Mouse (Mus musculus) urinary bladder, postnatal 10 days (tissue): ENCODE data around the gene Cadps.
"Not testable (repeated sequence)": the region's sequence is repeated elsewhere in the genome, so short reads cannot be mapped to it uniquely, and the experiment has no call there.

Experiments used
- DNase-seq: peaks from one replicate; pipeline ENCODE4 v3.0.0; 2022; ENCODE audit warnings: low spot score

Gene Cadps

GRCm38 (mm10) chr14:12591829-12592228 lies 231.1 kb downstream of the Cadps start:
- no peak for DNase-seq

GRCm38 (mm10) chr14:12583536-12583935 lies 239.3 kb downstream of the Cadps start:
- DNase-seq: no peak

- DNase-seq: no peak
Measured at GRCm38 (mm10) chr14:12581657-12582056, 241.2 kb downstream of the Cadps start.

GRCm38 (mm10) chr14:12580786-12581185 lies 242.1 kb downstream of the Cadps start:
- DNase-seq: no peak

GRCm38 (mm10) chr14:12578156-12578555 lies 244.7 kb downstream of the Cadps start:
- DNase-seq: no peak

- DNase-seq: no peak
Measured at GRCm38 (mm10) chr14:12577475-12578140, 245.3 kb downstream of the Cadps start.

GRCm38 (mm10) chr14:12575105-12575504 lies 247.8 kb downstream of the Cadps start:
- DNase-seq: no peak

- DNase-seq: no peak
Measured at GRCm38 (mm10) chr14:12574336-12574735, 248.5 kb downstream of the Cadps start.

- DNase-seq: not testable (repeated sequence)
Measured at GRCm38 (mm10) chr14:12561730-12562129, 261.1 kb downstream of the Cadps start.

- DNase-seq: no peak
Measured at GRCm38 (mm10) chr14:12560233-12560577, 262.7 kb downstream of the Cadps start.

- DNase-seq: no peak
Measured at GRCm38 (mm10) chr14:12559574-12560232, 263.2 kb downstream of the Cadps start.

- DNase-seq: no peak
Measured at GRCm38 (mm10) chr14:12558920-12559573, 263.8 kb downstream of the Cadps start.

- DNase-seq: no peak
Measured at GRCm38 (mm10) chr14:12554486-12554885, 268.4 kb downstream of the Cadps start.

- DNase-seq: no peak
Measured at GRCm38 (mm10) chr14:12551353-12551752, 271.5 kb downstream of the Cadps start.

- DNase-seq: no peak
Measured at GRCm38 (mm10) chr14:12550931-12551330, 271.9 kb downstream of the Cadps start.

GRCm38 (mm10) chr14:12549290-12549689 lies 273.6 kb downstream of the Cadps start:
- no peak for DNase-seq

- no peak for DNase-seq
Measured at GRCm38 (mm10) chr14:12547496-12547895, 275.4 kb downstream of the Cadps start.

GRCm38 (mm10) chr14:12541733-12542132 lies 281.1 kb downstream of the Cadps start:
- no peak for DNase-seq

- no peak for DNase-seq
Measured at GRCm38 (mm10) chr14:12539071-12539470, 283.8 kb downstream of the Cadps start.

GRCm38 (mm10) chr14:12531101-12531500 lies 291.8 kb downstream of the Cadps start:
- DNase-seq: no peak

- no peak for DNase-seq
Measured at GRCm38 (mm10) chr14:12530554-12530953, 292.3 kb downstream of the Cadps start.

- no peak for DNase-seq
Measured at GRCm38 (mm10) chr14:12529961-12530542, 292.8 kb downstream of the Cadps start.

GRCm38 (mm10) chr14:12527296-12527695 lies 295.6 kb downstream of the Cadps start:
- DNase-seq: no peak
